Mouse (Mus musculus): ENCODE results near the gene Prss2. TPM values are rescaled to one million over a fixed set of nuclear protein-coding genes. Genes with fewer than 3 reads are reported as not detected.
A peak's percentile ranks its signal among the peaks of the same experiment; 100 is the strongest.
"Not testable (repeated sequence)": the region's sequence is repeated elsewhere in the genome, so short reads cannot be mapped to it uniquely, and the experiment has no call there.

The Prss2 gene
- total RNA-seq, 4 experiments from 2014 or later = not detected

- no peak for DNase-seq (ENCODE audit: low spot score in 2 of 2)
Measured at GRCm38 (mm10) chr6:41554295-41555169, 32.9 kb downstream of the Prss2 start.

DNA sequence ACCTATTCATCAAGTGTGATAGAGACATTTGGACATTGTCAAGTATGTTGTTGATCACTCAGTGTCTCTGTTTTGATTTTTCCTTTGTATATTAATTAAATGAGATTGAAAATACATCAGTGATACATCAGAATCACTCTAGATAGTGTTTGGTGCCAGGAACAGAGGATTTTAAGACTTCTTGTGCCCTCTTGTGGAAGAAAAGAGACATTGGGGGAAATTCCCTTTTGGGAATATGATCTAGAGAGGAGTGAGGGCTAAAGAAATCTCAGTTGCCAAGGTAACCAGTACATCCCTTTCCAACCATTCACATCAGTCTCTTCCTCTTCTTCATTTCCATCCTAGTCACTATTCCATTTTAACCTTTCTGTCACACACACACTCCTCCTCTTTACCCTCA is 34.8 kb downstream of the Prss2 start:
- no peak for DNase-seq (ENCODE audit: low spot score in 2 of 2)

DNA sequence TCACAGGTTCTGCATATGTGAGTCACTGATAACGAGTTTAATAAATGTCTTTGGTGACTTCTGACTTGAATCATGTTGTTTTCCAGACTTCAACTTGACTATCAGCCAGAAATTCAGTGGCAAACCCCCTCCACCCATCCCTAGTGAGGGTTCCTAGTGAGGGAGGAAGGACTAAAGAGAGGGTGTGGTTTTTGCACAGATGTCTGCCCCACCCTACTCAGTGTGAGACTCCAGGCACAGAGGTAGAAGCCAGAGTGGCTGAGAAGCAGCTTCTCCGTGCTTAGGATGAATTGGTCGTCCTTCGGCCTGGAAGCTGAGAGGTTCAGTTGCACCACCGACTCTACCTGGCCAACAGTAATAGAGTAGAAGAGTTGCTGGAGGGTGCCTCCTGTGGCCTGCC is 35.9 kb downstream of the Prss2 start:
- no peak for DNase-seq (ENCODE audit: low spot score in 2 of 2)

- DNase-seq (ENCODE audit: low spot score in 2 of 2) = no peak
Measured at GRCm38 (mm10) chr6:41558271-41558670, 36.7 kb downstream of the Prss2 start.

DNA sequence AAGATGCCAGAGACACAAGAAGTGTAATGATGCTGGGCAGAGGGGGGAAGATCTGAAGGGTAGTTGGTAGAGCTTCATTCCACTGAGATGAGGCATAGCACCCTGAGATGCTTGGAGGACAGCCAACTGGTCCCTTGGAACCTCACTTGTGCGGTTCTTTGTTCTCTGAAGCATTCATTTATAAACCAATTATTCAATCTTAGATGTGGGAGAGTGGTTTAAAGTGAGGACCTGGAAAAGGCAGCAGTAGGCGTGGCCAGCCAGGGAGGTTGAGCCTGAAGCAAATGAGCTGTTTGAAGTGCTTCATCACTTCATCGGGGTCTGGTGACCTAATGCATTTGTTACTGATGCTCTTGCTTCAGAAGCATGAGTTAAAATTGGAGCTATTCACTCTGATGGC is 37.7 kb downstream of the Prss2 start:
- DNase-seq (ENCODE audit: low spot score in 2 of 2) = no peak

DNA sequence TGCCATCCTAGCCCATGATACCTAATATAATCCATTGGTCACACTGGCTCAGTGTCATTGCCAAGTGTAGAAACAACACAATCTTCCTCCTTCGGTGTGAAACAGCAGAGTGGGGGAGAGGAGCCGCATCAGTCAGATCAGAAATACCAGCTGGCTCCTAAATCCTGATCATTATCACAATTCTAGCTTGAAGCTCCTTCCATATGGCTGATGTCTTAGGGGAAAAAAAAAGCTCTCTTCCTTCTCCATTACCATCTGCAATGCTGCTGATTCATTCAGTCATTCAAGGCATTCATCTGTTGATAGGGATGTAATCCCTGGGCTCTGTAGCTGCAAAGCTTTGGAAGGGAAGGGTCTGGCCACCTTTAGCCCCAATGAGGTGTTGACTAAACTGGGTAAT is 38.7 kb downstream of the Prss2 start:
- peak in 1 of 2 experiments; percentile 50 for DNase-seq (ENCODE audit: low spot score in 2 of 2)

- no peak for DNase-seq (ENCODE audit: low spot score in 2 of 2)
Measured at GRCm38 (mm10) chr6:41562598-41562997, 41.0 kb downstream of the Prss2 start.

GRCm38 (mm10) chr6:41563104-41563951 is 41.7 kb downstream of the Prss2 start:
- not testable (repeated sequence) for DNase-seq (ENCODE audit: low spot score in 2 of 2)

- no peak for DNase-seq (ENCODE audit: low spot score in 2 of 2)
Measured at GRCm38 (mm10) chr6:41565261-41565660, 43.7 kb downstream of the Prss2 start.

- DNase-seq (ENCODE audit: low spot score in 2 of 2) = no peak
Measured at GRCm38 (mm10) chr6:41566965-41567364, 45.4 kb downstream of the Prss2 start.

- no peak for DNase-seq (ENCODE audit: low spot score in 2 of 2)
Measured at GRCm38 (mm10) chr6:41569078-41569477, 47.5 kb downstream of the Prss2 start.

Other genes starting within 250 kb of the Prss2 start
- not detected for gene Try4, start 219.5 kb upstream of the Prss2 start, total RNA-seq (2022)
- gene Try5, start 204.9 kb upstream of the Prss2 start, total RNA-seq (2022) = not detected
- not detected for gene Try10, start 167.7 kb upstream of the Prss2 start, total RNA-seq (2022)
- gene Prss3, start 144.1 kb upstream of the Prss2 start, total RNA-seq (2022) = under 1 TPM in 1 of 4 experiments, not detected in 3; 0.49 TPM
- gene Gm5771, start 129.4 kb upstream of the Prss2 start, total RNA-seq (2022) = not detected
- 1 to 10 TPM in 2 of 4 experiments, under 1 TPM in 1, not detected in 1; 0.66 to 1.3 (median 1.2) TPM for gene Gm10334, start 75.6 kb upstream of the Prss2 start, total RNA-seq (2022)
- gene Prss1, start 62.9 kb upstream of the Prss2 start, total RNA-seq (2022) = not detected
- gene Ephb6, start 83.7 kb downstream of the Prss2 start, total RNA-seq (2022) = 100 to 1,000 TPM; 120 to 138 (median 128) TPM
- 1 to 10 TPM; 2.3 to 2.8 (median 2.6) TPM for gene Trpv6, start 114.6 kb downstream of the Prss2 start, total RNA-seq (2022)
- gene Trpv5, start 159.0 kb downstream of the Prss2 start, total RNA-seq (2022) = not detected
- gene Llcfc1, start 162.6 kb downstream of the Prss2 start, total RNA-seq (2022) = not detected
- gene Kel, start 182.6 kb downstream of the Prss2 start, total RNA-seq (2022) = not detected